ENCODE assay signal across 10 mouse cellular contexts in the genomic region with DNA sequence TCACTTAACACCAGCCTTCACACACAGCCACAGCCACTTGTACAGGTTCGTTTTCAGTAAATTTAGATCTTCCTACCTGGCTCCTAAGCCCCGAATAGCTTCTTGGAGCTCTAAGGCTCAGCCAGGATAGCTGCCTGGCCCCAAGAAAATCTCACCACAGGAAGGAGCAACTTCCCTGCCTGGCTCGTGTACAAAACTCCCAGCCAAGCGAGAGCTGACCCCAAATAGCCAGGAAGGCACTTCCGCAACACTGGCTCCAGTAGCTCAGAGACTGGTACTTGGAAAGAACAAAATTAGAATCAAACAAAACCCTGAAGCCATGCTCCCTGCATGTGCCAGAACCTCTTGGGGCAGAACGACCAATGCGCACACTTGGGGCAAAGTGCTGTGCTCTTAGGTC. TPM values are rescaled to one million over a fixed set of nuclear protein-coding genes. Genes with fewer than 3 reads are reported as not detected.
DNase-seq lines count a peak whose midpoint lies in the region; ATAC-seq and TF ChIP-seq lines count a peak whose summit lies in the region.
"Had no signal": no experiment of that assay in that cellular context is flagged by ENCODE, and none has a peak within 500 bp of the region (broad histone marks: within the 10 kb centered on the region; RNA-seq: fewer than 3 reads in every experiment).

No protein-coding gene starts in this region.

- no peaks in the 10 kb centered on the region for H3K27me3 ChIP-seq in kidney, embryonic 16.5 days (ENCODE audit: insufficient read depth, low read length)
- no peaks in the 10 kb centered on the region for H3K27me3 ChIP-seq in heart, embryonic 15.5 days
- no peaks in the 10 kb centered on the region for H3K27me3 ChIP-seq in liver, embryonic 15.5 days
- H3K27me3 ChIP-seq in stomach, postnatal 0 days (ENCODE audit: control insufficient read depth, insufficient read depth, low read length): no peaks in the 10 kb centered on the region
- H3K27me3 ChIP-seq: forebrain, embryonic 13.5 days had no signal

- H3K36me3 ChIP-seq in kidney, embryonic 16.5 days (ENCODE audit: insufficient read depth, low read length): peaks cover 67% of the 10 kb centered on the region
- peaks cover 42% of the 10 kb centered on the region for H3K36me3 ChIP-seq in heart, embryonic 15.5 days
- peaks cover 97% of the 10 kb centered on the region for H3K36me3 ChIP-seq in liver, embryonic 15.5 days (replicated peaks)
- H3K36me3 ChIP-seq in stomach, postnatal 0 days (ENCODE audit: control insufficient read depth, insufficient read depth, low read length): peaks cover 37% of the 10 kb centered on the region

- DNase-seq in adrenal gland, adult 2 months: peak; percentile 51
- no peak for DNase-seq in adrenal gland, adult 18-20 months (ENCODE audit: low spot score in 2 of 2)
- peak; percentile 54 for DNase-seq in kidney, adult 18-20 months
- no peak for DNase-seq in stomach, postnatal 0 days (ENCODE audit: low spot score)
- DNase-seq in right cerebral cortex, adult 2 months (ENCODE audit: low spot score in 2 of 2): no peak

- H3K4me1 ChIP-seq in kidney, embryonic 16.5 days (ENCODE audit: insufficient read depth, low read length): no peaks in the 10 kb centered on the region
- H3K4me1 ChIP-seq in heart, embryonic 15.5 days (replicated peaks): peaks cover 16% of the 10 kb centered on the region
- H3K4me1 ChIP-seq in liver, embryonic 15.5 days (replicated peaks): peaks cover 9% of the 10 kb centered on the region; the same call in 1 of the 2 replicates
- no peaks in the 10 kb centered on the region for H3K4me1 ChIP-seq in stomach, postnatal 0 days (replicated peaks; ENCODE audit: control insufficient read depth, insufficient read depth)
- H3K4me1 ChIP-seq: forebrain, embryonic 13.5 days had no signal

- no peak for TF ChIP-seq EP300 in stomach, postnatal 0 days (optimal IDR thresholded peaks at IDR 0.05)

- 66% methylated on average over 7 of the region's 7 CpGs for WGBS in kidney, embryonic 16.5 days
- 55% methylated on average over 7 of the region's 7 CpGs for WGBS in heart, embryonic 15.5 days
- 73% methylated on average over 7 of the region's 7 CpGs for WGBS in liver, embryonic 15.5 days (ENCODE audit: insufficient replicate concordance)
- WGBS in stomach, postnatal 0 days: 73% methylated on average over 7 of the region's 7 CpGs

- no peak for ATAC-seq in kidney, embryonic 16.5 days (ENCODE audit: low FRiP score, low TSS enrichment)
- ATAC-seq in heart, embryonic 15.5 days (replicated peaks; ENCODE audit: insufficient number of reproducible peaks, insufficient read depth, low FRiP score, low read depth): no peak
- ATAC-seq in liver, embryonic 15.5 days (ENCODE audit: insufficient read depth): no peak
- no peak for ATAC-seq in stomach, postnatal 0 days (ENCODE audit: low FRiP score, low TSS enrichment)
- ATAC-seq: forebrain, embryonic 13.5 days had no signal

- no peak overlapping the region for H3K9ac ChIP-seq in kidney, embryonic 16.5 days (replicated peaks; ENCODE audit: low read length)
- H3K9ac ChIP-seq in heart, embryonic 15.5 days: no peak overlapping the region; the same call in 1 of the 2 replicates
- H3K9ac ChIP-seq in liver, embryonic 15.5 days: no peak overlapping the region
- no peak overlapping the region for H3K9ac ChIP-seq in stomach, postnatal 0 days (ENCODE audit: low read length)
- H3K9ac ChIP-seq: forebrain, embryonic 13.5 days had no signal

- no peak overlapping the region for H3K27ac ChIP-seq in kidney, embryonic 16.5 days (ENCODE audit: low read length)
- peak overlapping the region; percentile 64 for H3K27ac ChIP-seq in heart, embryonic 15.5 days
- H3K27ac ChIP-seq in liver, embryonic 15.5 days (replicated peaks): 0 out of 2 replicates have a peak overlapping the region, but pooled peaks have one; percentile 29
- no peak overlapping the region; the same call in 1 of the 2 replicates for H3K27ac ChIP-seq in stomach, postnatal 0 days (replicated peaks)
- H3K27ac ChIP-seq: forebrain, embryonic 13.5 days had no signal

- no peak for TF ChIP-seq CTCF in stomach, postnatal 0 days (IDR thresholded peaks at IDR 0.05; ENCODE audit: low read depth)

- H3K4me3 ChIP-seq in kidney, embryonic 16.5 days (ENCODE audit: low read length): no peak overlapping the region
- H3K4me3 ChIP-seq in heart, embryonic 15.5 days: no peak overlapping the region
- no peak overlapping the region for H3K4me3 ChIP-seq in liver, embryonic 15.5 days (replicated peaks)
- no peak overlapping the region for H3K4me3 ChIP-seq in stomach, postnatal 0 days (ENCODE audit: low read depth, low read length)
- H3K4me3 ChIP-seq: forebrain, embryonic 13.5 days had no signal

- no peak overlapping the region for H3K4me2 ChIP-seq in kidney, embryonic 16.5 days (replicated peaks; ENCODE audit: low read depth, low read length)
- 0 out of 2 replicates have a peak overlapping the region, but pooled peaks have one; percentile 19 for H3K4me2 ChIP-seq in heart, embryonic 15.5 days
- H3K4me2 ChIP-seq in liver, embryonic 15.5 days: no peak overlapping the region
- no peak overlapping the region for H3K4me2 ChIP-seq in stomach, postnatal 0 days (replicated peaks; ENCODE audit: low read depth)
- H3K4me2 ChIP-seq: forebrain, embryonic 13.5 days had no signal

- no peaks in the 10 kb centered on the region for H3K9me3 ChIP-seq in kidney, embryonic 16.5 days (ENCODE audit: low read length)
- H3K9me3 ChIP-seq in heart, embryonic 15.5 days (replicated peaks): no peaks in the 10 kb centered on the region
- no peaks in the 10 kb centered on the region for H3K9me3 ChIP-seq in liver, embryonic 15.5 days (replicated peaks)
- H3K9me3 ChIP-seq in stomach, postnatal 0 days (ENCODE audit: control insufficient read depth, low read length): no peaks in the 10 kb centered on the region
- H3K9me3 ChIP-seq: forebrain, embryonic 13.5 days; G1E had no signal

RNA-seq across cellular contexts. Expression of a gene that starts 0.5 kb away (rescaled TPM):
- 10 to 100 TPM in 1 of 2 experiments, 1 to 10 TPM in 1; 6.1 to 22.2 TPM for total RNA-seq in adrenal gland, adult 2 months (2021)
- polyA plus RNA-seq in adrenal gland, adult 2 months (2012; rRNA removed): 15.5 and 18.2 TPM in 2 replicates
- 10 to 100 TPM in 1 of 2 experiments, 1 to 10 TPM in 1; 8.4 to 12.5 TPM for total RNA-seq in adrenal gland, adult 18-20 months (2021)
- 3.0 and 3.3 TPM in 2 replicates for polyA plus RNA-seq in kidney, embryonic 16.5 days (2015; fragmentation: Nextera tagmentation; extraction: Ambion mirVana)
- 1.5 and 2.3 TPM in 2 replicates for polyA plus RNA-seq in heart, embryonic 15.5 days (2015; fragmentation: Nextera tagmentation; extraction: Ambion mirVana)
- polyA plus RNA-seq in liver, embryonic 15.5 days (2015; fragmentation: Nextera tagmentation; extraction: Ambion mirVana): 22.9 and 31.8 TPM in 2 replicates
- polyA plus RNA-seq in stomach, postnatal 0 days (2015; fragmentation: Nextera tagmentation; extraction: Ambion mirVana): 0.99 and 1.2 TPM in 2 replicates

RNA-seq across cellular contexts. Expression of a gene that starts 47.2 kb away (rescaled TPM):
- total RNA-seq in adrenal gland, adult 2 months (2021): 10 to 100 TPM; 28.5 to 36.9 TPM
- polyA plus RNA-seq in adrenal gland, adult 2 months (2012; rRNA removed): 12.3 and 12.8 TPM in 2 replicates
- 10 to 100 TPM; 38.5 to 38.7 TPM for total RNA-seq in adrenal gland, adult 18-20 months (2021)
- 32.7 and 34.1 TPM in 2 replicates for polyA plus RNA-seq in kidney, embryonic 16.5 days (2015; fragmentation: Nextera tagmentation; extraction: Ambion mirVana)
- 15.0 and 15.6 TPM in 2 replicates for polyA plus RNA-seq in heart, embryonic 15.5 days (2015; fragmentation: Nextera tagmentation; extraction: Ambion mirVana)
- polyA plus RNA-seq in liver, embryonic 15.5 days (2015; fragmentation: Nextera tagmentation; extraction: Ambion mirVana): 11.5 and 14.4 TPM in 2 replicates
- 18.0 and 18.7 TPM in 2 replicates for polyA plus RNA-seq in stomach, postnatal 0 days (2015; fragmentation: Nextera tagmentation; extraction: Ambion mirVana)

RNA-seq across cellular contexts. Expression of a gene that starts 47.3 kb away (rescaled TPM):
- total RNA-seq in adrenal gland, adult 2 months (2021): 10 to 100 TPM; 11.8 to 12.0 TPM
- polyA plus RNA-seq in adrenal gland, adult 2 months (2012; rRNA removed): 22.3 and 29.9 TPM in 2 replicates
- total RNA-seq in adrenal gland, adult 18-20 months (2021): 10 to 100 TPM; 11.6 to 12.6 TPM
- 34.4 and 37.5 TPM in 2 replicates for polyA plus RNA-seq in kidney, embryonic 16.5 days (2015; fragmentation: Nextera tagmentation; extraction: Ambion mirVana)
- polyA plus RNA-seq in heart, embryonic 15.5 days (2015; fragmentation: Nextera tagmentation; extraction: Ambion mirVana): 18.9 and 22.0 TPM in 2 replicates
- 11.4 and 13.3 TPM in 2 replicates for polyA plus RNA-seq in liver, embryonic 15.5 days (2015; fragmentation: Nextera tagmentation; extraction: Ambion mirVana)
- polyA plus RNA-seq in stomach, postnatal 0 days (2015; fragmentation: Nextera tagmentation; extraction: Ambion mirVana): 7.8 and 8.9 TPM in 2 replicates

RNA-seq across cellular contexts. Expression of a gene that starts 47.5 kb away (rescaled TPM):
- under 1 TPM; 0.63 to 0.79 TPM for total RNA-seq in adrenal gland, adult 2 months (2021)
- polyA plus RNA-seq in adrenal gland, adult 2 months (2012; rRNA removed): 2.4 and 2.5 TPM in 2 replicates
- under 1 TPM; 0.89 to 0.99 TPM for total RNA-seq in adrenal gland, adult 18-20 months (2021)
- polyA plus RNA-seq in kidney, embryonic 16.5 days (2015; fragmentation: Nextera tagmentation; extraction: Ambion mirVana): 0.99 and 1.4 TPM in 2 replicates
- polyA plus RNA-seq in heart, embryonic 15.5 days (2015; fragmentation: Nextera tagmentation; extraction: Ambion mirVana): 0.67 and 0.77 TPM in 2 replicates
- polyA plus RNA-seq in liver, embryonic 15.5 days (2015; fragmentation: Nextera tagmentation; extraction: Ambion mirVana): 0.30 TPM in 1 of 2 replicates, not detected in the other
- 0.25 and 0.27 TPM in 2 replicates for polyA plus RNA-seq in stomach, postnatal 0 days (2015; fragmentation: Nextera tagmentation; extraction: Ambion mirVana)

Comparison
In these comparisons a context has a peak if more than half of its experiments do, and no peak if none do; other contexts are left out.
1. DNase-seq: peak in adrenal gland, adult 2 months (single experiment) and kidney, adult 18-20 months (single experiment); none in adrenal gland, adult 18-20 months (0 of 2), stomach, postnatal 0 days (single experiment) and right cerebral cortex, adult 2 months (0 of 2).
2. H3K27ac ChIP-seq: peak in heart, embryonic 15.5 days (single experiment) and liver, embryonic 15.5 days (single experiment); none in kidney, embryonic 16.5 days (single experiment) and stomach, postnatal 0 days (single experiment).